Mouse (Mus musculus) lung, adult 2 months (tissue): Measurements from ENCODE around the gene Snapc2.

Experiments used
- CTCF ChIP-seq: fragments of 200-500 bp; IDR thresholded peaks from 2 replicates; pipeline ENCODE4 v1.5.1; 2011; ENCODE audit warnings: mild to moderate bottlenecking, low read length, control low read depth; ENCODE audit not compliant: insufficient read depth
- POLR2A ChIP-seq: fragments of 200-500 bp; IDR thresholded peaks from 2 replicates; pipeline ENCODE4 v1.6.1; 2011; ENCODE audit warnings: low read depth, mild to moderate bottlenecking, control low read depth, low read length, borderline replicate concordance; ENCODE audit errors: extremely low read depth

DNA sequence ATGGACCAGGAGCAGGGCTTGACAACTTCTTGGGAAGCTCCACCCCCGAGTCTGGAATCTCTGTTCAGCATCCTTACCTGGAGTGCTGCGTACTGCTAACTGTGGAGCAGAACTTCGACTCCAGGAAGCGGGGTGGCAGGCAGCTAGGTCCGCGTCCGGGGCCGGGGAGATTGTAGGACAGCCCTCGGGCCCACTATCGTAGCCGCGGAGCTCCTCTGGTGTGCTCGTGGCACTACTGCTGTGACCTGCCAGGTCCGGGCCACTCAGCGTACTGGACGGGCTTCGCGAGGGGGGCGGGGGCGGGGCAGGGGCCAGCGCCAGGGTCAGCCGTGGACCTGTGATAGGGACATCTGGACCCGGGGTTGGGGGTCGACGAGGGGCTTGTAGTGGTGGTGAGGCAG, 40.1 kb upstream of the Snapc2 start:
- TF ChIP-seq CTCF (no peak), POLR2A (no peak)
